Mouse (Mus musculus): Measurements from ENCODE around the gene Gm266.

DNA sequence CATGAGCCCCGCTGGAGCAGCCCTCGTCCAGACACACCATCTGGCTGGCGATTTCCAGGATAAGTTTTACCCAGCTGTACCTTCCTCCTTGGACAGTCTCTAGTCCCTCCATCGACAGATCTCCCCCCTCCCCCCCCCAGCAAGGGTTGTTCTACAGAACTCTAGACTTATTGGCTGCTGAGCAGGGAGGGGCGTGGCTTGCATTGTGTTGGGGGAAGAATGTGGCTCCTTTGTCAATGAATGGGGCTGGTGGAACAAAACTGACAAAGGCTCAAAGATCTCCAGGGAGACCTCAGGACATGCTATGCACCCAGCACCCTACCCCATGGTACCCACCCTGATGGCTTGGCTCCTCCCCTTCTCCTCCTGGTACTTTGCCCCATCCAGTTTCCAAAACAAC, 15.1 kb upstream of the Gm266 start:
- no peak for TF ChIP-seq POLR2A (IDR thresholded peaks at IDR 0.05; ENCODE audit: insufficient read length, low read depth)
- TF ChIP-seq POLR2AphosphoS2 (IDR thresholded peaks at IDR 0.05; ENCODE audit: insufficient read length, low read depth): no peak

All from myocyte (in vitro differentiated cells).